Mouse (Mus musculus) kidney, embryonic 15.5 days (tissue): ENCODE data around the gene Plekha7. TPM values are rescaled to one million over a fixed set of nuclear protein-coding genes. Genes with fewer than 3 reads are reported as not detected.

ENCODE experiments used
- polyA plus RNA-seq: library from polyadenylated mRNA; unstranded; fragments of >200 nt; fragmentation: Nextera tagmentation; extraction: Ambion mirVana; gene quantifications from 2 replicates; pipeline ENCODE4 v1.2.1, GENCODE M21; 2015

Plekha7 gene
- polyA plus RNA-seq, 1 experiment from 2014 or later: 14.1 TPM

Other genes with a start within 250 kb of the Plekha7 start
- gene Gm4353, start 223.7 kb downstream of the Plekha7 start, polyA plus RNA-seq: 0.35 and 0.79 TPM in 2 replicates
- gene Rps13, start 25.8 kb upstream of the Plekha7 start, polyA plus RNA-seq: 840 and 852 TPM in 2 replicates
- 30.5 and 33.1 TPM in 2 replicates for gene Pik3c2a, start 135.1 kb upstream of the Plekha7 start, polyA plus RNA-seq
- gene Nucb2, start 196.0 kb upstream of the Plekha7 start, polyA plus RNA-seq: 14.3 and 15.2 TPM in 2 replicates